Comparison of ENCODE assay signal across 8 mouse cellular contexts in the genomic region with DNA sequence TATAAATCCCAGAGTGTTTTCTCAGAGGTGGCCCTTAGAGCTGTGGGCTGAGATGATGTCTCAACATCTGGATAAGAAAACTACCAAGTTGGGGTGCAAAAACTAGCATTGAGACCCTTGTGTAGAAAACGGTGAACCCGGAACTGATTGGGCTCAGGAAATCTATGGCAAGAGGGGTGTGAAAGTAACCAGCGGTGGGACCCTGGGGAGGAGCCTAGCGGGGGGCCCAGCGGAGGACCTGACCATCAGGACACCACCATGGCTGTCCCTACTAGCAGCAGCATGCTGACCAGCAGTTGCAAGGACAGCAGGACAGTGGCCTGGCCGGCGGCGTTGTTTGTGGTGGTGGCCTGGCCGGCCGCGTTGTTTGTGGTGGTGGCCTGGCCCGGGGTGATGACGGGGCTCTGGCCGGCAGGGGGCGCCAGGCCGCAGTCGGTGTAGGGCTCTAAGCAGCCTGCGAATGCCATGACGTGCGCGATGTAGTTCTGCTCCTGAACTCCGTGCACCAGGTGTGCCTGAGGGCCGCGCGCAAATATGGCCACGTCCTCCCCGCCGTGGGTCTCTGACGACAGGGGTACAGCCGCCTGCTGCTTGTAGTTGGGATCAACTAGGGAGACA. TPM values are rescaled to one million over a fixed set of nuclear protein-coding genes. Genes with fewer than 3 reads are reported as not detected.
DNase-seq lines count a peak whose midpoint lies in the region; ATAC-seq lines count a peak whose summit lies in the region.

No protein-coding gene starts in this region.

- H3K9ac ChIP-seq in intestine, embryonic 15.5 days, result no peak overlapping the region
- peak overlapping the region; percentile 32; the same call in 1 of the 2 replicates for H3K9ac ChIP-seq in midbrain, embryonic 11.5 days (ENCODE audit: low read length)

- H3K36me3 ChIP-seq in intestine, embryonic 15.5 days, result no peaks in the 10 kb centered on the region
- H3K36me3 ChIP-seq in limb, embryonic 10.5 days, result no peaks in the 10 kb centered on the region
- no peaks in the 10 kb centered on the region for H3K36me3 ChIP-seq in midbrain, embryonic 11.5 days (ENCODE audit: control insufficient read depth, insufficient read depth, low read length)

- H3K27me3 ChIP-seq in intestine, embryonic 15.5 days (replicated peaks), result 0 out of 2 replicates have a peak, but pooled peaks cover 8% of the 10 kb centered on the region
- H3K27me3 ChIP-seq in limb, embryonic 10.5 days (ENCODE audit: low read depth, poor library complexity, severe bottlenecking), result peaks cover 39% of the 10 kb centered on the region
- H3K27me3 ChIP-seq in midbrain, embryonic 11.5 days (ENCODE audit: control insufficient read depth, insufficient read depth, low read length), result 0 out of 2 replicates have a peak, but pooled peaks cover 2% of the 10 kb centered on the region

- no peaks in the 10 kb centered on the region for H3K9me3 ChIP-seq in intestine, embryonic 15.5 days
- H3K9me3 ChIP-seq in limb, embryonic 10.5 days (replicated peaks), result no peaks in the 10 kb centered on the region
- H3K9me3 ChIP-seq in midbrain, embryonic 11.5 days (ENCODE audit: control insufficient read depth, low read length), result no peaks in the 10 kb centered on the region

- 16% methylated on average over 30 of the region's 30 CpGs for WGBS in intestine, embryonic 15.5 days
- WGBS in limb, embryonic 10.5 days, result 12% methylated on average over 30 of the region's 30 CpGs
- WGBS in midbrain, embryonic 11.5 days, result 14% methylated on average over 30 of the region's 30 CpGs

- no peak overlapping the region for H3K27ac ChIP-seq in intestine, embryonic 15.5 days
- peak overlapping the region; percentile 57; the same call in 1 of the 2 replicates for H3K27ac ChIP-seq in limb, embryonic 10.5 days
- H3K27ac ChIP-seq in midbrain, embryonic 11.5 days (ENCODE audit: low read depth, low read length), result no peak overlapping the region

- peak overlapping the region; percentile 33 for H3K4me2 ChIP-seq in intestine, embryonic 15.5 days (replicated peaks)
- H3K4me2 ChIP-seq in midbrain, embryonic 11.5 days, result peak overlapping the region; percentile 27

- peak; percentile 42; the same call in 1 of the 2 replicates for ATAC-seq in intestine, embryonic 15.5 days
- ATAC-seq in midbrain, embryonic 11.5 days (ENCODE audit: low FRiP score), result peak; percentile 84

- no peaks in the 10 kb centered on the region for H3K4me1 ChIP-seq in intestine, embryonic 15.5 days (replicated peaks)
- H3K4me1 ChIP-seq in limb, embryonic 10.5 days, result no peaks in the 10 kb centered on the region; the same call in 1 of the 2 replicates
- no peaks in the 10 kb centered on the region for H3K4me1 ChIP-seq in midbrain, embryonic 11.5 days (ENCODE audit: control insufficient read depth, insufficient read depth, low read length)

- no peak overlapping the region for H3K4me3 ChIP-seq in intestine, embryonic 15.5 days (replicated peaks)
- H3K4me3 ChIP-seq in limb, embryonic 10.5 days, result peak overlapping the region; percentile 14; the same call in 1 of the 2 replicates
- H3K4me3 ChIP-seq in midbrain, embryonic 11.5 days (ENCODE audit: low read depth, low read length), result no peak overlapping the region

- peak; percentile 21 for DNase-seq in ovary, postnatal 10 days (ENCODE audit: low spot score)
- DNase-seq in ovary, adult 18-20 months (ENCODE audit: low spot score), result no peak
- DNase-seq in embryo, embryonic 10.5 days (ENCODE audit: low spot score), result peak; percentile 75
- peak; percentile 67 to 72 for DNase-seq in gastrocnemius, postnatal 4 days (ENCODE audit: low spot score in 2 of 2)
- peak; percentile 87 for DNase-seq in limb, embryonic 10.5 days (ENCODE audit: low spot score)
- DNase-seq in midbrain, embryonic 11.5 days (ENCODE audit: low spot score, missing footprints), result peak; percentile 98
- peak; percentile 41 to 83 for DNase-seq in spleen, postnatal 4 days (ENCODE audit: low spot score in 2 of 2)

RNA-seq across cellular contexts. Expression of a gene that starts 2.9 kb away (rescaled TPM):
- total RNA-seq in gastrocnemius, postnatal 4 days (2021), result not detected
- polyA plus RNA-seq in intestine, embryonic 15.5 days (2015; fragmentation: Nextera tagmentation; extraction: Ambion mirVana), result 113 and 131 TPM in 2 replicates
- not detected in 2 replicates for polyA plus RNA-seq in limb, embryonic 10.5 days (2016; fragmentation: Nextera tagmentation; extraction: Ambion mirVana)
- polyA plus RNA-seq in midbrain, embryonic 11.5 days (2014; fragmentation: Nextera tagmentation; extraction: Ambion mirVana), result not detected in 2 replicates

RNA-seq across cellular contexts. Expression of a gene that starts 8.7 kb away (rescaled TPM):
- not detected for total RNA-seq in gastrocnemius, postnatal 4 days (2021)
- not detected in 2 replicates for polyA plus RNA-seq in intestine, embryonic 15.5 days (2015; fragmentation: Nextera tagmentation; extraction: Ambion mirVana)
- polyA plus RNA-seq in limb, embryonic 10.5 days (2016; fragmentation: Nextera tagmentation; extraction: Ambion mirVana), result not detected in 2 replicates
- polyA plus RNA-seq in midbrain, embryonic 11.5 days (2014; fragmentation: Nextera tagmentation; extraction: Ambion mirVana), result not detected in 2 replicates

RNA-seq across cellular contexts. Expression of a gene that starts 26.3 kb away (rescaled TPM):
- not detected for total RNA-seq in gastrocnemius, postnatal 4 days (2021)
- 0.11 TPM in 1 of 2 replicates, not detected in the other for polyA plus RNA-seq in intestine, embryonic 15.5 days (2015; fragmentation: Nextera tagmentation; extraction: Ambion mirVana)
- polyA plus RNA-seq in limb, embryonic 10.5 days (2016; fragmentation: Nextera tagmentation; extraction: Ambion mirVana), result not detected in 2 replicates
- not detected in 2 replicates for polyA plus RNA-seq in midbrain, embryonic 11.5 days (2014; fragmentation: Nextera tagmentation; extraction: Ambion mirVana)

RNA-seq across cellular contexts. Expression of a gene that starts 57.9 kb away (rescaled TPM):
- total RNA-seq in gastrocnemius, postnatal 4 days (2021), result under 1 TPM in 1 of 2 experiments, not detected in 1; 0.07 TPM
- polyA plus RNA-seq in intestine, embryonic 15.5 days (2015; fragmentation: Nextera tagmentation; extraction: Ambion mirVana), result 2.4 and 2.5 TPM in 2 replicates
- polyA plus RNA-seq in limb, embryonic 10.5 days (2016; fragmentation: Nextera tagmentation; extraction: Ambion mirVana), result 0.11 TPM in 2 replicates
- 2.7 and 3.1 TPM in 2 replicates for polyA plus RNA-seq in midbrain, embryonic 11.5 days (2014; fragmentation: Nextera tagmentation; extraction: Ambion mirVana)

Comparison
In these comparisons a context has a peak if more than half of its experiments do, and no peak if none do; other contexts are left out.
1. RNA of a gene that starts 2.9 kb away (polyA plus RNA-seq): 113 to 131 TPM in intestine, embryonic 15.5 days; not detected in limb, embryonic 10.5 days and not detected in midbrain, embryonic 11.5 days; every median in the first group is over 100 times any median in the second.